Mouse (Mus musculus) limb, embryonic 11.5 days (tissue): ENCODE measurements at regions not wholly inside any gene's neighbourhood (a gene's known extent, or its start where the extent isn't known, plus 50 kb on each side); places are given as distances from the start of the nearest gene placed in this dataset.
A peak's percentile ranks its signal among the peaks of the same experiment; 100 is the strongest.

ENCODE experiments used
- ATAC-seq: fragments of 200-750 bp; cut with Nextera tagmentation; 2 replicates; pipeline ENCODE4 v1.8.0; 2017; ENCODE audit warnings: low read depth; ENCODE audit not compliant: insufficient number of reproducible peaks, low FRiP score, low TSS enrichment
- DNase-seq: peaks from one replicate; pipeline ENCODE4 v3.0.0-alpha.2; 2015; ENCODE audit warnings: low spot score
- H3K27ac ChIP-seq: fragments of 300-500 bp; sonication (generic); replicated peaks from 2 replicates; pipeline ENCODE4 v1.5.1; 2014; ENCODE audit warnings: low read depth, mild to moderate bottlenecking, low read length
- H3K27me3 ChIP-seq: fragments of 300-500 bp; sonication (generic); 2 replicates; pipeline ENCODE4 v1.6.1; 2014; ENCODE audit warnings: mild to moderate bottlenecking, low read length, mixed read lengths; ENCODE audit not compliant: control insufficient read depth, insufficient read depth
- H3K36me3 ChIP-seq: fragments of 300-500 bp; sonication (generic); 2 replicates; pipeline ENCODE4 v1.6.1; 2014; ENCODE audit warnings: mild to moderate bottlenecking, low read length, moderate library complexity, mixed read lengths; ENCODE audit not compliant: control insufficient read depth, insufficient read depth
- H3K4me1 ChIP-seq: fragments of 300-500 bp; sonication (generic); 2 replicates; pipeline ENCODE4 v1.6.1; 2014; ENCODE audit warnings: low read length, mixed read lengths; ENCODE audit not compliant: control insufficient read depth, insufficient read depth
- H3K4me2 ChIP-seq: fragments of 300-500 bp; sonication (generic); 2 replicates; pipeline ENCODE4 v1.6.1; 2014; ENCODE audit warnings: low read depth, mild to moderate bottlenecking, moderate library complexity; ENCODE audit not compliant: severe bottlenecking
- H3K4me3 ChIP-seq: fragments of 300-500 bp; sonication (generic); 2 replicates; pipeline ENCODE4 v1.5.1; 2014; ENCODE audit warnings: low read depth, low read length
- H3K9ac ChIP-seq: fragments of 300-500 bp; sonication (generic); 2 replicates; pipeline ENCODE4 v1.6.1; 2014; ENCODE audit warnings: mild to moderate bottlenecking, low read length
- H3K9me3 ChIP-seq: fragments of 300-500 bp; sonication (generic); 2 replicates; pipeline ENCODE4 v1.6.1; 2016; ENCODE audit warnings: low read length; ENCODE audit not compliant: control insufficient read depth
- WGBS: fragments of 180-500 bp; shearing (Covaris S2); extraction: QIAGEN DNeasy Blood & Tissue Kit; methylation state at CpG from one replicate; pipeline ENCODE4 v1.1.7; 2014; 5-methylcytosine and 5-hydroxymethylcytosine counted together

DNA sequence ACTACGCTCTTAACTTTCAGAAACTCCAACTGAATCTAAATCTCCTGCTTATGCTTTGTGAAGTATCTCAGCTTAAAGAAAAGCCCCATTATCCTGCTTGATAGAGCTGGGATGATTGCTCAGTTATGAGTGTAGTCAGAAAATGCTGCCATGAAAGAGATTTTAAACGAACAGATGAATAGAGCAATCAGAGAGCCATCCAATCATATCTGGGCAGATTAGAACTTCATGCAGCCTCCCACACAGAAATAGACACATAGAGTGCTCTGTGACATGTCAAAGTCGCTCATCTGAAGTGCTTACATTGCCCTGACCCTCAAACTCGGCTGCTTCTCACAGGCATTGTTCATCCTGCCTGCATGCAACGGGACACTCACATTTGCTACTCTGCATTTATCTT is 299.0 kb downstream of the Dmrt2 start:
- DNase-seq (no peak), ATAC-seq (no peak)
- Histone ChIP-seq H3K36me3 (no peaks in the 10 kb centered on the region), H3K27me3 (no peaks in the 10 kb centered on the region), H3K4me2 (no peak overlapping the region), H3K4me3 (no peak overlapping the region), H3K9ac (no peak overlapping the region), H3K4me1 (no peaks in the 10 kb centered on the region), H3K27ac (no peak overlapping the region), H3K9me3 (no peaks in the 10 kb centered on the region)
- WGBS: 72% methylated on average over 5 of the region's 5 CpGs

DNA sequence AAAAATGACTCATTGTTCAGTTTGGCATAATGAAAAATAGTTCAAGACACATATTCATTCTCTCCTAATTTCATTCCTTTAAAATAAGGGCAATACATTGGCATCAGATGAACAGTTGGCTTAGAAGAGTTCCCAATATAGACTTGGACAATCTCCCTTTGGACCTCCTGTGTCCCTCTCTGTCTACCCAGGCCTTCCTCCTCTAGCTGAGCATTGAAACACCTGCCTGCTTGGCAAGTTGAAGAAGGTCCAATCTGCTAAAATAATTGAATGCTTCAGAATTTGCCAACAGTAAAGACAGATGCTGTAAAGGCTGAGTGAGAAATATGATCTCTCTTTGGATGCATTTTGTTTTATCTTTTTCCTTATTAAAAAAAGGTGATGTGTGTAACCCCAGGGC is 303.0 kb downstream of the Dmrt2 start:
- H3K9ac ChIP-seq: no peak overlapping the region
- no peak overlapping the region for H3K27ac ChIP-seq
- ATAC-seq (no peak), DNase-seq (no peak)
- no peaks in the 10 kb centered on the region for H3K36me3 ChIP-seq
- H3K4me1 ChIP-seq: no peaks in the 10 kb centered on the region
- no peaks in the 10 kb centered on the region for H3K9me3 ChIP-seq
- no peak overlapping the region for H3K4me2 ChIP-seq
- H3K27me3 ChIP-seq: no peaks in the 10 kb centered on the region
- no peak overlapping the region for H3K4me3 ChIP-seq

DNA sequence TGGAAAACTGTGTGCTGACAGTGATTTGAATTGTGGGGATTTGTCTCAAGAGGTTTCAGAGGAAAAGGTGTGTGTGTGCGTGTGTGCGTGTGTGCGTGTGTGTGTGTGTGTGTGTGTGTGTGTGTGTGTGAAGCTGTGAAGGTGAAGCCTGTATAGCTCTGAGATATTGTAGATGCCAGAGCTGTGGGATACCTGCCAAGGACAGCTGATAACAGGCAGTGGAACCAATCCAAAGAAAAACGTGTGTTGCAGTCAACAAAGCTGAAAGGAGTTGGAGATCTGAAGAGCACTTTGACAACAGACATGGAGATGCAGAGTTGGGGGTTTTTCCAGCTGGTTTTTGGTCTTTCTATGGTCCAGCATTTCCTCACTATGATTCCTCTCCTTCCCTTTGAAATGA is 308.1 kb downstream of the Dmrt2 start:
- Histone ChIP-seq H3K27me3 (no peaks in the 10 kb centered on the region), H3K27ac (no peak overlapping the region), H3K9me3 (no peaks in the 10 kb centered on the region), H3K9ac (no peak overlapping the region), H3K4me3 (no peak overlapping the region), H3K4me2 (no peak overlapping the region), H3K4me1 (no peaks in the 10 kb centered on the region), H3K36me3 (no peaks in the 10 kb centered on the region)
- 86% methylated on average over 4 of the region's 4 CpGs for WGBS
- ATAC-seq (no peak), DNase-seq (no peak)

DNA sequence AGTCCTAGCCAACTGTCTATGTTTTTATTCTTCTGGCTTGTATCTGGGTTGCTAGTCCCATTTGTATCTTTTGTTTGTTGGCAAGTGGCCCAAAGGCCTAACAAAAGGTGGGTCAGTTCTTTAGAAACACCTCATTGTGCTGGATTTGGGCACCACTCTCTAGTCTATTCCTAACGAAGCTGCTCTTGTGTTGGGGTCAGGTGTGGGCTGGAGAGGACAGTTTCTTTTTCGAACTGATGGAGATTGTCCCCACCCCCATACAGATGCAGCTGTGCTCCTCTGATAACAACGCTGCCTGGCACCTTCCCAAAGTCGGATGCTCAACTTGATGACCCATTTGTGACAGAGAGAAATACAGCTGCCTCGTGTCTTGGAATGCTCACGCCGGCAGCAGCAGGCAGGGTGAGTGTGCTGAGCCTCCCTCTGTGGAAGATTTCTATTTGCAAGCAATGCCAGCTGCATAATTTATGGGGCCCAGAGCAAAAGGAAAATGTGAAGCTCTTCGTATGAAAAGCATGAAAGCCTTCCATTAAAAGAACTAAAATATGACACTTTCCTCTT is 342.5 kb downstream of the Dmrt2 start:
- ATAC-seq (no peak), DNase-seq (no peak)
- Histone ChIP-seq H3K4me1 (no peaks in the 10 kb centered on the region), H3K9ac (no peak overlapping the region), H3K36me3 (no peaks in the 10 kb centered on the region), H3K27me3 (no peaks in the 10 kb centered on the region), H3K4me2 (no peak overlapping the region), H3K27ac (no peak overlapping the region), H3K4me3 (no peak overlapping the region), H3K9me3 (no peaks in the 10 kb centered on the region)
- 53% methylated on average over 8 of the region's 8 CpGs for WGBS

DNA sequence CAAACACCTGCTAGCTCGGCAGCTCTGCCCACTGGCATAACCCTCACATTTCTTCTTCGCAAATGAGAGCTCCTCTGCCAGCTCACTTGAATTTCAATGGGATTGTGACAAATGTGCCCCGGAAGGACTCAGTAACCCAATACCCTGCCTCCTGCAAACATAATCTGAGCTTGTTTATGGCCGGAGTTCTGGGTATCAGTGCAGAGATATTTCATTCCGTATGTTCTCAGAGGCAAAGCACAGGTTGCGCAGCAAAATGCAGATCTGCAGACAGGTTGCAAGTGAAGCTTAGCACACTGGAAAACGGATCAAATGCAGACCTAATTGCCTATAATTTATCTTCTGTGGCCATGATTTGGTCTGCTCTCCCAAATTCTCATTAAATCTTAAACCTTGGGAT is 348.9 kb downstream of the Dmrt2 start:
- Histone ChIP-seq H3K9ac (no peak overlapping the region), H3K27me3 (no peaks in the 10 kb centered on the region), H3K9me3 (no peaks in the 10 kb centered on the region), H3K4me1 (no peaks in the 10 kb centered on the region), H3K4me2 (no peak overlapping the region), H3K27ac (no peak overlapping the region), H3K4me3 (no peak overlapping the region), H3K36me3 (no peaks in the 10 kb centered on the region)
- DNase-seq: no peak
- no peak for ATAC-seq
- WGBS: 58% methylated on average over 7 of the region's 7 CpGs

DNA sequence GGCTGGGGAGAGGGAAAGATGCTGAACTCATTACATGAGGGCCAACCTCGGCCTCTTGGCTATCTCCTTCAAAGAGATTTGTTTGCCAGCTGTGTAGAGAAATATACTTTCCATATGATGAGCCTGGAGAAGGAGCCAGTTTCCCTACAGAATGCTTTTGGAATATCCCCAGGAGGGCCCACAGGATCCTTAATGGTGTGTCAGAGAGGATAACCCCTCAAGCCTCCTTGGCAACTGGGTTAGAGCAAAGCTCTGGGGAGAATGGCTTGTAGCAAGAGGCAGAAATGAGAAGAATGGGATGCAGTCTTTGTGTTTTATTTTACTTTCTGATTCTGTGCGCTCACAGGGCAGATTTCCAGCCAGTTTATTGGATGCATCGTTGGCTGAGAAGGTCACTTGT is 353.9 kb downstream of the Dmrt2 start:
- Histone ChIP-seq H3K9me3 (no peaks in the 10 kb centered on the region), H3K36me3 (no peaks in the 10 kb centered on the region), H3K27ac (no peak overlapping the region), H3K27me3 (no peaks in the 10 kb centered on the region), H3K4me1 (no peaks in the 10 kb centered on the region), H3K4me2 (no peak overlapping the region), H3K4me3 (no peak overlapping the region), H3K9ac (no peak overlapping the region)
- 84% methylated on average over 3 of the region's 3 CpGs for WGBS
- DNase-seq (no peak), ATAC-seq (no peak)

DNA sequence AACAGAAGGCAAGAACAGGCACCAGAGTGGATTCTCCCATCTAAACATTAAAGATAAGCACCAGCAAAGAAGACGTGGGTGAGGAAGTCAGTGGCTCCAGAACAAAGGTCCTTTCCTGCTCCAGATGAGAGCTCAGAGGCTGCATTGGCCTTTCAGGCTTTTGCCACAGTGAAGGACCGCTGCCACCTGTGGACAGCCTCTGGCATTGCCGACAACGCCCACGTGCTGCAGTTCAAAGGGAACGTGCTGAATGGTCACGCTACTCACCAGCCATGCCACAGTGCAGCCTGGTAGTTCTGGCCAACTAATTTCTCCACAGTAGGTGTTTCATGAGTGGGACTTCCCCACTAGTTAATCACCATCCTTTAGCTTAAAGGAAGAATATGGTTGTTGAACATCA is 365.1 kb downstream of the Dmrt2 start:
- no peak for ATAC-seq
- Histone ChIP-seq H3K27ac (no peak overlapping the region), H3K27me3 (no peaks in the 10 kb centered on the region), H3K4me1 (no peaks in the 10 kb centered on the region), H3K9ac (no peak overlapping the region), H3K4me3 (no peak overlapping the region), H3K9me3 (no peaks in the 10 kb centered on the region), H3K36me3 (no peaks in the 10 kb centered on the region), H3K4me2 (no peak overlapping the region)
- 12% methylated on average over 7 of the region's 7 CpGs for WGBS
- DNase-seq: peak; percentile 83

DNA sequence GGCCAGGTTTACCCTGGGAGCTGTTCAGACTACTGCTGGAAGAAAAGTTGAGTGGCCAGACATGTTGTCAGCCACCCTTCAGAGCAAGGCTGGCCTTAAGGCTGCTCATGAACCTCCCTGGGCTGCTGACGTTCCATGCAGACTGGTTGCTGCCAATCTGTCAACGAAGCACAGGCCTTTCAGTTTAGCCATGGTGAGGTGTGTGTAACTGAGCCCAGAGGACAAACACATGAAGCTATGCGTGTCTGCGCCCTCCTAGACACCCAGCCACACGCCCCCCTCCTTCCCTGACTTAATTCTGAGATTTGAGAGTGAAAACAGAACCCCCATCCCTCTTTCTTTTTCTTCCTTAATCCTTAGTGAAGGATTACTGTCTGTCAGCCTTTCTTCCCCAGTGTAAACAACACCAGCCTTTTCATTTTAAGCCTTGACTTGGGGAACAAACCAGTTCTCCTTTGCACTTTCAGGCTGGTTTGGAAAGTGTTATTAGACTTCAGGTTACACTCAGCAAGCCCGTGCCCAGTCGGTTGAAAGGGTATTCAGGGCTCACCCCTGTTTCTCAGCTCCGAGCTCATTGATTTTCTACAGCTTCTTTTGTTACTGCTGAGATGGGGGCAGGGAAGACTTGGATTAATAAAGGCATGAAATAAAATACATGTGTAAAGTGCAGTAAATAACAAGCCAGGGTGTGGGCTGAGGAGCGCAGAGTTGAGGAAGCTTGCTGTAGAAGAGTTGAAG is 379.4 kb downstream of the Dmrt2 start:
- 52% methylated on average over 9 of the region's 9 CpGs for WGBS
- no peak overlapping the region for H3K4me3 ChIP-seq
- no peak for ATAC-seq
- H3K27me3 ChIP-seq: no peaks in the 10 kb centered on the region
- no peaks in the 10 kb centered on the region for H3K9me3 ChIP-seq
- no peaks in the 10 kb centered on the region for H3K36me3 ChIP-seq
- H3K4me2 ChIP-seq: no peak overlapping the region
- no peak for DNase-seq
- no peaks in the 10 kb centered on the region for H3K4me1 ChIP-seq
- no peak overlapping the region for H3K9ac ChIP-seq
- H3K27ac ChIP-seq: no peak overlapping the region

DNA sequence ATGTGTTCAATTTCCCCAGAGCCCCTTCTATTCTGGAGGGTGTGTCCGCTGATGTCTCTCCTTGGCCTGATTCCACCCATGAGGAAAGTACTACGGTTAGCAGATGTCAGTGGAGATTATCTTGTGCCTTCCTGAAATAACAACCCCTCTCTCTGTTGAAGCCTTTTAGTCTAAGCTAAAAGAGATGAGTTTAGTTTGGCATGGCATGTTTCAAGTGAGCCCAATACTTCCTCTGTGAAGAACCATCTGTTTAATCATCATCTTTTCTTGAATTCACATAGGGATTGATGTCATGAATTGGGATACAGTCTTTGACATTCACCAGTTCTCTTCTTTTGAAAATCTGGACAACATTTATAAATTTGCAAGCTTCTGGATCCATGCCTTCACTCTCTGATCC is 387.5 kb downstream of the Dmrt2 start:
- DNase-seq: no peak
- Histone ChIP-seq H3K9me3 (no peaks in the 10 kb centered on the region), H3K4me2 (no peak overlapping the region), H3K9ac (no peak overlapping the region), H3K27me3 (no peaks in the 10 kb centered on the region), H3K4me1 (no peaks in the 10 kb centered on the region), H3K27ac (no peak overlapping the region), H3K4me3 (no peak overlapping the region), H3K36me3 (no peaks in the 10 kb centered on the region)
- ATAC-seq: no peak
- 89% methylated on average over 2 of the region's 2 CpGs for WGBS
